Mouse (Mus musculus) forelimb bud, embryonic 11.5 days (tissue): ENCODE measurements at regions not wholly inside any gene's neighbourhood (a gene's known extent, or its start where the extent isn't known, plus 50 kb on each side); places are given as distances from the start of the nearest gene placed in this dataset.
"Not testable (repeated sequence)": the region's sequence is repeated elsewhere in the genome, so short reads cannot be mapped to it uniquely, and the experiment has no call there.

ENCODE experiments used
- DNase-seq: peaks from one replicate; pipeline ENCODE4 v3.0.0-alpha.2; 2012; ENCODE audit warnings: low read depth, low spot score

DNA sequence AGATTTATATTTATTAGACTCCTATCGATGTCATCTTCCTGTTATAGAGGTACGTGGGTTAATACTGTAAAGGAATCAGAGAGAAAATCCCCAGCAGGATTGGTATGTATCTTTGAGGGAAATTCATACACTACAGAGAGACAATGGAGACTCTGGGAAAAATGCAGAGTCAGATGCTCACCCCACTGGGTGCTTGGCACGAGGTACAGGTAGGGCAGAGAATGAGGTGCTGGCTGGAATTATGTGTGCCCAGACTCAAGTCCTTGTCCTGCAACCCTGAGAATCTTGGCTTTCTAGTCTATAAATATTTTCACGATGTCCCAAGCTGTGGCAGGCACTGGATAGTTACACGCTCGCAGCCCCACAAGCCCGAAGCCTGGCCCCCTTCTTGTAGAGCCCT, 57.8 kb upstream of the Cry1 start:
- DNase-seq, result no peak

DNA sequence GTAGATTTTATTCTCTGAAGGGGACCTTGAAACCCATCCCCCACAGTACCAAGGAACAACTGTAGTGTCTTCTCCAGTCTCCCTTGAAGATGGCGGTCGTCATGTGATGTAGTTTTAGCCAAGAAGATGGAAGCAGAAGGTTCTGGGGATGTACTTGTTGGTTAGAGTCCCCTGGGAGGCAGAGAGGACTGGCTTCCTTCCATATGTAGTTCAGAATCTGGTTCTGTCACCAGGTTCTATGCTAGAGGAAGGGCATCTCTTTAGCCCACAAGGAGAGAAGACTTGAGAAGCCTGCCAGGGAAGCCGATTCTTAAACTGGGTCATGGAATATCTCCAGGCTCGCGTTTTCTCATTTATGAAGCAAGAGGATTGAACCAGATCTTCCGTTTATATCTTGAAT, 58.7 kb upstream of the Cry1 start:
- no peak for DNase-seq

DNA sequence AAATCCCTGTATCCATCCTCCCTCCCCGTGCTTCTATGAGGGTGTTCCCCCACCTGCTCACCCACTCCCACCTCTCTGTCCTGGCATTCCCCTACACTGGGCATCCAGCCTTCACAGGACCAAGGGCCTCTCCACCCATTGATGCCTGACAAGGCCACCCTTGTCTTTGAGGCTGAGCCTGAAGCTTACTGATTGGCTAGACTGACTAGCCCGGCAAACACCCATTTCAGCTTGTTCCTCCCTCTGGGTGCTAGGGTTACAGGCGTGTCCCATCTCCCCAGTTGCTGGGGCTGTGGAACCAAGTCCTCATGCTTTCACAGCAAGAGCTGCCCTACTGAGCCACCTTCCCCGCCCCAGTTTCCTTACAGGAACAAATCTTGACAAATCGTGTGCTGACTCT, 80.9 kb upstream of the Cry1 start:
- DNase-seq, result no peak

DNA sequence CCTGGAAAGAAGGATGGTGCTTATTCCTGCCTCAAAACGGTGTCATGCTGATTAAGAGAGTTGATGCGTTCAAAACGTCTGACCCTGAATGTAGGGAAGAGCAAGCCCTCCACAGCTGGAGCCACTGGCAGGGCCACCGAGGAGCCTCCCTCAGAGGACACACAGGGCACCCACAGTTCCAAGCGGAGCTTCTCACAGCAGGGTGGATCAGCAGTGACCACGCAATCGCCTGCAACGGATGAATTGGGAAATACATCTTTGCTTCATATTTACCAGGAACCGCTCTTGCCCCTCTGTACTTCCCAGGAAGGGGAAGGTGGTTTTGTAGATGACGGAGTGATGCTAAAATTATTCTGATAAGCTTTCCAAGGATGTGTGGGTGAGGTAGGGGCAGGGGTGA, 81.3 kb upstream of the Cry1 start:
- DNase-seq, result no peak

- no peak for DNase-seq
Observed at GRCm38 (mm10) chr10:85266796-85267195, 81.9 kb upstream of the Cry1 start.

DNA sequence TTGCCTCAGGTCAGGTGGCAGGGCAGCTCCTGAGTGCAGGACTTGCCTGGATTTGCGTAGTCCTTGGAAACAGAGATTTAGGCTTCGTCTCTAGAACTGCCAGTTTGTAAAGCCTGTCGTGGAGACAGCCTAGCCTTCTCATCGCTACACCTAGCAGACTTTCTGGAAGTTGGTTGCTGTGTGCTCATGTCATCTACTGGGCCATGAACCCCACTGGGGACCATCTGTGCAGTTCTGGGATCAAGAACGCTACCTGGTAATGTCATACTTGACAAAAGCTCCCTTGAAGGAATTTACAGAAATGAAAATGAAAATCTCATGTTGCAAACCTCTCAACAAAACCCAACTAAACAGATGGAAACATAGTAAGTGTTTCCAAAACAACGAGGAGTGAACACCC, 85.3 kb upstream of the Cry1 start:
- DNase-seq, result no peak

- no peak for DNase-seq
Observed at GRCm38 (mm10) chr10:85276793-85277192, 91.9 kb upstream of the Cry1 start.

GRCm38 (mm10) chr10:85291733-85292476, 94.7 kb upstream of the Btbd11 start:
- no peak for DNase-seq

DNA sequence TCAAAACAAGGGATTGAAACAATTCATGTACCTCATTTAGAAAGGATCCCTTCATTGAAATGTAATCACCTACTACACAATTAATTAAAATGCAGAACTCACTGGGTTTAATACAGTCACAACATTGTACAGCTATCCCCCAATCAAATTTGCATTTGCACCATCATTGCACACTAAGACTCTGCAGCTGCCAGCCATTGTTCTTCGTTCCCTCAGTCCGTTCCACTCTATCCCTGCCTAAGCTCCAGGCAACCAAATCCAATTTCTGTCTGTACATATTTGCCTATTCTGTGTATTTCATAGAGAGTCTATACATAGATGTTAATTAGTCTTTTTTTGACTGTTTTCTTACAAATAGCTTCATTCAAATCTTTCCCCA, 94.1 kb upstream of the Btbd11 start:
- DNase-seq, result no peak

GRCm38 (mm10) chr10:85293071-85293783, 93.4 kb upstream of the Btbd11 start:
- no peak for DNase-seq

GRCm38 (mm10) chr10:85295133-85295887, 91.3 kb upstream of the Btbd11 start:
- DNase-seq, result no peak

GRCm38 (mm10) chr10:85311781-85312180, 74.8 kb upstream of the Btbd11 start:
- DNase-seq, result no peak

DNA sequence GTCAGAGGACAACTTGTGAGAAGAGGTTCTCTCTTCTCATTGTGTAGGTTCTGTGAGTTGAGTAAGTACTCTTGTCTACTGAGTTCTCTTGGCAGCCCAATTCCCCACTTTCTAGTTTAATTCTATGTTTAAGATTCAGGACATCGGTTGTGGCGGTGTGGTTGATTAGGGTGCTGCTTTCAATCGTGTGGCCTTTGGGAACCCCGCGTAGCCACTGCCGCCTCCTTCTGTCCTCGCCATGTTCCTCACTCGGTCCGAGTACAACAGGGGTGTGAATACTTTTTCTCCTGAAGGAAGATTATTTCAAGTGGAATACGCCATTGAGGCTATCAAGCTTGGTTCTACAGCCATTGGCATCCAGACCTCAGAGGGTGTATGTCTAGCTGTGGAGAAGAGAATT, 73.3 kb upstream of the Btbd11 start:
- DNase-seq, result not testable (repeated sequence)

DNA sequence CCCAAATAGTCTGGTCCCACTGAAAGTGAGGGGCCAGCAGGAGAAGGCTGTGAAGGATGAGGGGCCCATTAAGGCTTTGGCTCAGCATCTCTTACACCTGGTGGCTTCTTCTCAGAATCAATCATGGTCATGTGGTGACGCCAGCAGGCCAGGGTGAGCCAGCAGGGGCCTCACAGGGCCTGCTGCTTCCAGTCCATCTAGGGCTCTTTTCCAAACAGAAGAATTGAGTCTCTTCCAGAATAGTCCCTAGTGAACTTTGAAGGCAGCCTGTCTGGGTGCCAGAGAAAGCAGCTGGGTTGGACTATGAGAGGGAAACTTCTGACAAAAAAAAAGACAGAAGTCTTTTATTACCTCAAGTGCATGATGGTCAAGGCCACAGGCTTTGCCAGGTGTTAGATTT, 65.6 kb upstream of the Btbd11 start:
- DNase-seq, result no peak

DNA sequence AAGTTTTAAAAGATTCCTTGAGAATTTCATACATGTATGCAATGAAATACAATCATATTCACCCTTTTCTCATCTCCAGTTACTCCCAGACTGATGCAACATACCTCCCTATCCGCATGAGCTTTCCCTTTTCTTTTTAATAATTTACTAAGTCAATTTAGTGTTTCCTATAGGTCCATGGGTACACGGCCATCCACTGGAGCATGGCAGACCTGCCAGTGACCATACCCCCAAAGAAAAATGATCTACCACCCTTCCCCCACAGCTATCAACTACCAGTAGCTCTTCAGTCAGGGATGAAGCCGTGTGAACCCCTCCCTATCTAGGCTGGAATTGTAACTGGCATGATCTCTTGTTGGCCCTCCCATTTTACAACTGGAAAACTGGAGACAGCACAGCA, 64.3 kb upstream of the Btbd11 start:
- no peak for DNase-seq

DNA sequence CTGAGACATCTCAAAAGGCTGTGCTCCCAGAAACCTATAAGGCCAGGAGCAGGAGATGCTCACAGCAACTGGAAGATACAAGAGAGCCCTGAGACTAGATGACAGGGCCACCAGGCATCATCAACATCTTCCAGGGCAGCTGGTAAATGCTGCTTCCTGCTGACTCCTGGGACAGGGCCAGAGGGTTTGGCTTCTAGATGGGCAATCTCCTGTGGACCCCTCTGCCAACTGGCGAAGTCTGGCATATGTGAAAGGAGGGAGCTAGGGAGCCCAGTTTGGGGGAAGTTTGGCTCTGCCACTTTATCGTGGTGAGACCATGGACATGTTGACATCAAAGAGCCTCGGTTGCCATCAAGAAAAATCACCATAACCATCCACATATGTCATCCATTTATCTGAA, 57.2 kb upstream of the Btbd11 start:
- DNase-seq, result no peak

DNA sequence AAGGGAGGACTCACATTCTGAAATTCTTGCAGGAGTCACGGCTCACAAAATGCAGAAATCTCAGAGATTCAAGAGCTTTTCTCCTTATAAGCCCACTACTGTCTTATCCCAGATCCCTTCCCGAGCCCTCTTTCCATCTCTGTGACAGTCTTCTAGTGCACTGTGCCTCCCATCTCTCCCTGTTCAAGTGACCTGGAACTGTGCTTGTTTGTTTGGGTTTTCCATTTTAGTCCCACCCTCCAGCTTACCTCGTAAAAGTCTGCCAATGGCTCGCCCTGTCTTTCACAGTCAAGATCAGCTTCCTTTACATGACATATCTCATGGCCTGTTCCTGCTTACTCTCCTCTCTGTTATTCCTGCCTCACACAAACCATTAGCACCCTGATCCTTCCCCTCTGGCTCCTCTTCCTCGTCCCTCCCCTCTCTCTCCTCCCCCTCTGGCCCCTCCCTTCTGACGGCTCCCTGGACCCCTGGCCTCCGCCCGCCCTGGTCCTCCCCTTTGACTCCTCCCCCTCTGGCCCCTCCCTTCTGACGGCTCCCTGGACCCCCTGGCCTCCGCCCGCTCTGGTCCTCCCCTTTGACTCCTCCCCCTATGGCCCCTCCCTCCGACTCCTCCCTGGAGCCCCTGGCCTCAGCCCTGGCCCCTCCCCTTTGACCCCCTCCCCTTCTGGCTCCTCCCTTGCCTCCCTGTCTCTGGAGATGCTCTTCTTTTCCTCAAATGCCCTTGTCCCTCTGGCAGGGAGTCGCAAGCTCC, 55.5 kb upstream of the Btbd11 start:
- peak; percentile 10 for DNase-seq
